Mouse (Mus musculus) ES-Bruce4 (cell line): ENCODE results near the gene Atp5h. TPM values are rescaled to one million over a fixed set of nuclear protein-coding genes. Genes with fewer than 3 reads are reported as not detected.

Experiments
- H3K27ac ChIP-seq: 2 replicates; pipeline ENCODE4 v1.5.1; 2012; ENCODE audit warnings: low read length, inconsistent platforms; ENCODE audit not compliant: insufficient read depth
- H3K27me3 ChIP-seq: 2 replicates; pipeline ENCODE4 v1.6.1; 2012; ENCODE audit warnings: mild to moderate bottlenecking, low read length, inconsistent platforms; ENCODE audit not compliant: control insufficient read depth, poor library complexity, insufficient read depth, severe bottlenecking
- H3K36me3 ChIP-seq: 2 replicates; pipeline ENCODE4 v1.6.1; 2012; ENCODE audit warnings: inconsistent platforms, mild to moderate bottlenecking, low read length, moderate library complexity; ENCODE audit not compliant: control insufficient read depth, poor library complexity, insufficient read depth, severe bottlenecking
- H3K4me1 ChIP-seq: one replicate; pipeline ENCODE4 v1.8.1; 2011; ENCODE audit warnings: low read length; ENCODE audit not compliant: control insufficient read depth, insufficient read depth
- H3K4me3 ChIP-seq: 2 replicates; pipeline ENCODE4 v1.5.1; 2011; ENCODE audit warnings: low read depth, mild to moderate bottlenecking, low read length
- H3K9ac ChIP-seq: 2 replicates; pipeline ENCODE4 v1.6.1; 2012; ENCODE audit warnings: low read depth, mild to moderate bottlenecking, inconsistent platforms; ENCODE audit not compliant: poor library complexity, severe bottlenecking
- H3K9me3 ChIP-seq: replicated peaks from 2 replicates; pipeline ENCODE4 v1.6.1; 2012; ENCODE audit warnings: mild to moderate bottlenecking, low read length, inconsistent platforms; ENCODE audit not compliant: control insufficient read depth, poor library complexity, insufficient read depth, severe bottlenecking
- CTCF ChIP-seq: IDR thresholded peaks from one replicate; pipeline ENCODE4 v1.8.1; 2011; ENCODE audit warnings: low read depth, low read length
- EP300 ChIP-seq: IDR thresholded peaks from 2 replicates; pipeline ENCODE4 v1.6.1; 2011; ENCODE audit warnings: low read depth, low read length; ENCODE audit not compliant: insufficient read depth
- POLR2A ChIP-seq: IDR thresholded peaks from one replicate; pipeline ENCODE4 v1.8.1; 2011; ENCODE audit warnings: low read length; ENCODE audit not compliant: insufficient read depth
- polyA plus RNA-seq: library from polyadenylated mRNA; stranded (reverse); fragments of >200 nt; gene quantifications from 2 replicates; pipeline ENCODE4 v1.2.4, GENCODE M21; 2011; ENCODE audit warnings: low read depth; ENCODE audit not compliant: missing spikeins, insufficient read depth, insufficient read length

Gene Atp5h
- polyA plus RNA-seq, 1 experiment: 340 TPM

DNA sequence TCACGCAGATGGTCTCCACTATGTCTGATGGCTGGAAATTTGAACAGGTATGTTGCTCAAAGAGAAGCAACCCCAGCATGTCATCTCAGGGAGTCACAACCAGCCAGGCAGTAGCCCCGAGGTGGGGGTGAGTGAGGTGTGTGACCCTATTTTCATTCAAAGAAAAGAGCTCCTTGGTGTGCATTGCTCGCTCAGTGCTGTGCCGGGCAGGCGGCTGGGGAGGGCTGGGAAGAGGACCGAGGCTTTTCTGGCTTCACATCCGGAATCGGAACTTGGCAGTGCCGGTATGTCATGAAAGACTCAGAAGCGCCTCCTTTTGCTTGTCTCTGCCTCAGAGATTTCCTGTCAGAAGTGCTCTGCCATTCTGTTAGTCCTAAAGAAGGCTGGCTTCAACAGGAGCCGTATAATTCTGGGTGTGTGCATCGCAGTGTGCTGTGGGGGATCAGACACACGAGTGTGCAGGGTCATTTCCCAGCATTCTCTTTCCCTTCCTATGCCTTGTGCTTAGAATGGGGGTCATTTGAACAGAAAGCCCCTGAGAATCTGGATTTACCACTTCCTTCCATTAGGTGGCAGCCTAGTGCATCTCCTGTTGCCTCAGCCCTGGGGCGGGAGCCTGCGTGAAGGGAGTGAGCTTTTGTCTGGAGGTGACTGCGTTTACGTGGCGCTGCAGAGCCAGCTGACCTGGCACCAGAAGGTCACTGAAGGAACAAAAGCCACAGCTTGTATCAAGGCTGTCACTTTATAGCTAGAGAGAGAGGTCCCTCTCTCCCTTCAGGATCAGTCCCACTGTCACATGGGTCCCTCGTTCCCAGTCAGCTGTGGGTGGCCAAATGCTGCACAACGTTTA, 7.9 kb upstream of the Atp5h start:
- Histone ChIP-seq H3K4me3 (peak overlapping the region; percentile 34), H3K27me3 (no peaks in the 10 kb centered on the region), H3K36me3 (peaks cover 5% of the 10 kb centered on the region), H3K4me1 (peaks cover 2% of the 10 kb centered on the region), H3K9me3 (no peaks in the 10 kb centered on the region), H3K9ac (peak overlapping the region; percentile 23; the same call in 1 of the 2 replicates), H3K27ac (0 out of 2 replicates have a peak overlapping the region, but pooled peaks have one; percentile 16)
- TF ChIP-seq CTCF (peak; percentile 78), POLR2A (no peak), EP300 (no peak; the same call in 1 of the 2 replicates)

DNA sequence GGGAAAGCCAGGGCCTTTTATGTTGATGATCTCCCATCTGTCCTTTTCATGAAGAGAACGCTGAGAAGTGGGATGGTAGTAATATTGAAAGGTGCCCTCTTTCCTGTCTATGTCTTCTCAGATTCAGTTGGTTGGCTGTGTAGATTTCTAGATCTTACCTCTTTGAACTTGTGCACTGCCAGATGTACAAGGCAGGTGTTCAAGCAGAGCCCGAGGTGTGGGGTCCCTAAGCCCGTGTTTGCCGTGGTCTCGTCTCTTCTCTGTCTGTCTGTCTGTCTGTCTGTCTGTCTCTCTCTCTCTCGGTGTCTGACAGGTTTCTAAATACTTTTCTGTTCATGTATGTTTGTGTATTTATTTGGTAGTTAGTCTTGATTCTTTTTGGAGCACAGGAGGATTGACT, 5.9 kb upstream of the Atp5h start:
- Histone ChIP-seq H3K4me3 (no peak overlapping the region), H3K27ac (no peak overlapping the region), H3K27me3 (no peaks in the 10 kb centered on the region), H3K36me3 (peaks cover 2% of the 10 kb centered on the region), H3K9me3 (no peaks in the 10 kb centered on the region), H3K4me1 (peaks cover 2% of the 10 kb centered on the region), H3K9ac (no peak overlapping the region)
- TF ChIP-seq POLR2A: no peak
- TF ChIP-seq EP300: no peak
- TF ChIP-seq CTCF: no peak

DNA sequence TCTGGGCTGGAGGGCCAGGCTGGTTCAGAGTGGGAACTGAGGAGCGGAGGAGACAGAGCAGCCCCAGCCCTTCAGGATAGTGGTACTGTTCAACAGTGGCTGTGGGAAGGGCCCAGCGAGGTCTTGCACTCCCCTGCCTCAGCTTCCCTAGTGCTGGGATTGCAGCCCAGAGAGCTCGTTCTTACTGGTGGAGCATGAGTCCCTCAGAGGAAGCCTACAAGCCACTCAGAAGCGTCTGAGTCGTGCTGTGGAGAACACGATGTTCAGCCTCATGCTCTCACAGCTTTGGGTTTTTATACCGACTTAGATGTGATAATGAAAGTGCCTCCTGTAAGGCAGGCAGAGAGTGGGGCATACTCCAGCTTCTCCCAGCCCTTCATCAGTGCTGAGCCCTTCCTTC, 4.9 kb upstream of the Atp5h start:
- Histone ChIP-seq H3K27me3 (no peaks in the 10 kb centered on the region), H3K36me3 (no peaks in the 10 kb centered on the region; the same call in 1 of the 2 replicates)

DNA sequence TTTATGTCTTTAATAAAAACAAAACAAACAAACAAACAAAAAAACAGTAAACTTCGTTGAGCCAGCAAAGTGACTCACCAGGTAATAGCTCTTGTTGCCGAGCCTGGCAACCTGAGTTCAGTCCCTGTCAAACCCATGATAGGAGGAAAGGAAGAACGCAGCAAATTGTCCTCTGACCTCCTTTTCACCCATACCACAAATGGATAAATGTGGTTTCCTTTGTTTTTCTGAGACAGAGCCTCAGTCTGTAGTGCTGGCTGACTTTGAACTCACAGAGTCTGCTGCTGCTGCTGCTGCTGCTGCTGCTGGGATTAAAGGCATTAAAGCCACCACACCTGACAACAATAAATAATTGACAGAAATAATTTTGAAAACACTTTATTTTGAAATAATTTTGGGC, 3.3 kb upstream of the Atp5h start:
- Histone ChIP-seq H3K36me3 (no peaks in the 10 kb centered on the region), H3K9ac (no peak overlapping the region), H3K9me3 (no peaks in the 10 kb centered on the region), H3K4me3 (no peak overlapping the region), H3K27ac (no peak overlapping the region), H3K4me1 (peaks cover 1% of the 10 kb centered on the region), H3K27me3 (no peaks in the 10 kb centered on the region)
- TF ChIP-seq CTCF: no peak
- TF ChIP-seq POLR2A: no peak
- no peak for TF ChIP-seq EP300

More for the DNA sequence above, 4.9 kb upstream of the Atp5h start:
- H3K9me3 ChIP-seq: no peaks in the 10 kb centered on the region
- no peak overlapping the region for H3K27ac ChIP-seq
- H3K4me3 ChIP-seq: no peak overlapping the region
- H3K4me1 ChIP-seq: peaks cover 2% of the 10 kb centered on the region
- no peak for TF ChIP-seq EP300
- no peak for TF ChIP-seq CTCF
- TF ChIP-seq POLR2A: no peak
- H3K9ac ChIP-seq: no peak overlapping the region

DNA sequence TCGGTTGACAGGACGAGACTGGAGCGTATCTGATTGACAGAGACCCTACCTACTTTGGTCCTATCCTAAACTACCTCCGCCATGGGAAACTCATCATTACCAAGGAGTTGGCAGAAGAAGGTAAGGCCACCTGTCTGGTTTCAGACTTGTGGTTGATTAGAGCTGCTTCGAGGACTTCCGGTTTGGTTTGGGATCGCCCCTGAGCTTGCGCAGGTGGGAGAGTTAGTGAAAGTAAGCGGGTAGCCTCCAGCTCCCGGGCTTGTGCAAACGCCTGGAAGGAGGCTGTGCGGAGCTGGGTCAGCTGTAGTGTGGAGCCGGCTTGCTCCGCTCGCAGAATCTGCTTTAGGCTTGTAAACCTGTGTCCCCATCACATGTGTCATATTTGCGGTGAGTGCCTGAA, 2.2 kb upstream of the Atp5h start:
- 0 out of 2 replicates have a peak overlapping the region, but pooled peaks have one; percentile 23 for H3K9ac ChIP-seq

DNA sequence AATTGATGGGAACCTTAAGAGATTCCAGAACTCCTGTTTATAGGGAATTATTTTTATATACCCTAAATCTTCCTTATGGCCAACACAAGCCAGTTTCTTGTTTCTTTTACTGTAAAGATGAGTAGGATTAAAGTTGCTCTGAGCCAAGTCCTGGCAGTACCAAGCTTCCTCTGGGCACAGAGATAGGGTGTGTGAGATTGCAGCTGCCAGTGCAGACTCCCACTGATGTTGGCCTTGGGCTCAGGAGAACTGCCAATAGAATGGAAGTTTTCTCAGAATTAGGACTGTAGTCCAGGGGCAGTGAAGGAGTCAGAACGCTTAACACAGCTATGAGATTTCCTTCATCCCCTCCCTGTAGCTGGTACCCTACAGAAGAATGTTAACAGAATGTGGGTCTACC, 1.6 kb upstream of the Atp5h start:
- Histone ChIP-seq H3K36me3 (peaks cover 6% of the 10 kb centered on the region), H3K27ac (no peak overlapping the region), H3K4me1 (no peaks in the 10 kb centered on the region), H3K4me3 (no peak overlapping the region), H3K9me3 (no peaks in the 10 kb centered on the region), H3K27me3 (no peaks in the 10 kb centered on the region), H3K9ac (no peak overlapping the region)
- TF ChIP-seq POLR2A (no peak), EP300 (no peak), CTCF (no peak)

More for the DNA sequence above, 2.2 kb upstream of the Atp5h start:
- no peak for TF ChIP-seq POLR2A
- no peak for TF ChIP-seq EP300
- no peak for TF ChIP-seq CTCF
- Histone ChIP-seq H3K9me3 (no peaks in the 10 kb centered on the region), H3K4me3 (0 out of 2 replicates have a peak overlapping the region, but pooled peaks have one; percentile 11), H3K27me3 (no peaks in the 10 kb centered on the region), H3K36me3 (peaks cover 2% of the 10 kb centered on the region; the same call in 1 of the 2 replicates), H3K27ac (no peak overlapping the region), H3K4me1 (no peaks in the 10 kb centered on the region)
